ENCODE assay signal across 8 mouse cellular contexts in genomic region chr1:106511593-106511992, GRCm38 (mm10).
DNase-seq lines count a peak whose midpoint lies in the region; ATAC-seq lines count a peak whose summit lies in the region.

No protein-coding gene starts in this region.

- peak; percentile 77 for ATAC-seq in hindbrain, embryonic 16.5 days

- peak; percentile 54 for DNase-seq in MN1 (ENCODE audit: low spot score)
- DNase-seq in cerebellum, adult 18-20 months: peak; percentile 55 to 62
- DNase-seq in frontal cortex, adult 2 months (ENCODE audit: extremely low spot score in 1 of 2, low spot score in 1 of 2): peak; percentile 20 to 78
- DNase-seq in layer of hippocampus, postnatal 36 days: peak; percentile 40 to 45
- DNase-seq in right cerebral cortex, adult 2 months (ENCODE audit: low spot score in 2 of 2): peak; percentile 53 to 69
- DNase-seq in urinary bladder, postnatal 25 days (ENCODE audit: low spot score): peak; percentile 59

- WGBS in hindbrain, embryonic 16.5 days: 29% methylated on average over 6 of the region's 6 CpGs

- H3K36me3 ChIP-seq in hindbrain, embryonic 16.5 days (ENCODE audit: control insufficient read depth, insufficient read depth, low read length): no peaks in the 10 kb centered on the region
- H3K36me3 ChIP-seq in megakaryocyte, embryonic 14.5 days (replicated peaks; ENCODE audit: low read length): no peaks in the 10 kb centered on the region

- H3K4me3 ChIP-seq in hindbrain, embryonic 16.5 days (ENCODE audit: low read length): no peak overlapping the region
- peak overlapping the region; percentile 21 for H3K4me3 ChIP-seq in megakaryocyte, embryonic 14.5 days (replicated peaks)

- no peak overlapping the region for H3K4me2 ChIP-seq in hindbrain, embryonic 16.5 days (ENCODE audit: low read length)

- no peak overlapping the region for H3K9ac ChIP-seq in hindbrain, embryonic 16.5 days (ENCODE audit: low read depth, low read length)

- no peaks in the 10 kb centered on the region; the same call in 1 of the 2 replicates for H3K4me1 ChIP-seq in hindbrain, embryonic 16.5 days (ENCODE audit: control insufficient read depth, insufficient read depth, low read depth, low read length)
- H3K4me1 ChIP-seq in megakaryocyte, embryonic 14.5 days: peaks cover 41% of the 10 kb centered on the region

- no peaks in the 10 kb centered on the region for H3K9me3 ChIP-seq in hindbrain, embryonic 16.5 days (ENCODE audit: control insufficient read depth, low read length)
- H3K9me3 ChIP-seq in megakaryocyte, embryonic 14.5 days: no peaks in the 10 kb centered on the region

- H3K27ac ChIP-seq in hindbrain, embryonic 16.5 days (ENCODE audit: low read depth, low read length): no peak overlapping the region

- H3K27me3 ChIP-seq in hindbrain, embryonic 16.5 days (replicated peaks; ENCODE audit: control insufficient read depth, insufficient read depth, low read length): no peaks in the 10 kb centered on the region
- peaks cover 8% of the 10 kb centered on the region for H3K27me3 ChIP-seq in megakaryocyte, embryonic 14.5 days (replicated peaks)
